Comparison of ENCODE assay signal across 16 mouse cellular contexts in the genomic region with DNA sequence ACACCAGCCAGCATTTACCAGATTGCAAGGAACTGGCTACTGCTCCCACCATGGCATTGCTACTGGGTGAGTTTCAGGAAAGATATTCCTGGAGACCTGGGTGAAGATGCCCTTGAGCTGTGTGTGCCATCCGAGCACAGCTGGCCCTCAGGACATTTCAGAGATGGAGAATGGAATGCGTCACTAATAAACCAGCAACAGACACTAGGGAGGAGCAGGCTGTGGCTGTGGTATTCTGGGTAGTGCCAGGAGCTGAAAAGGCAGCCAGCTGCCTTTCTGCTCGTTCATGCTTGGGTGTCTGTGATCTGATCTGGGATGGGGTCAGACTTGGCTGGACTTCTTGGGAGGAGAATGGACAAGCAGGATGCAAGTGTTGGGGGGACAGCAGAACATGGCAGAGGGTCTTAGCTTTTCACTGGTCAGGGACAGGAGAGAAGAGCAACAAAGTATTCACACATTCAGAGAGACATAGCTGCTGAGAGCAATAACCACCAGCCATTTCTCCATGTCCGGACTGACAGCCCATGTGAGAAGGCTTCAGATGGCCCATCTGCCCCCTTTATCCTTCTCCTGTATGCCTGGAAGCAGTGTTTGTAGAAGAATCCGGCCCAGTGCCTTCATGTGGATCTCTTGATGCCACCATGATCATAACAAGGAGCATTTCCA. TPM values are rescaled to one million over a fixed set of nuclear protein-coding genes. Genes with fewer than 3 reads are reported as not detected.
DNase-seq lines count a peak whose midpoint lies in the region; ATAC-seq lines count a peak whose summit lies in the region.
"Had no signal": no experiment of that assay in that cellular context is flagged by ENCODE, and none has a peak within 500 bp of the region (broad histone marks: within the 10 kb centered on the region; RNA-seq: fewer than 3 reads in every experiment).

No protein-coding gene starts in this region.

- WGBS in forebrain, embryonic 13.5 days, result 45% methylated on average over 5 of the region's 5 CpGs
- 65% methylated on average over 5 of the region's 5 CpGs for WGBS in forebrain, embryonic 11.5 days
- WGBS in neural tube, embryonic 13.5 days, result 55% methylated on average over 5 of the region's 5 CpGs
- WGBS in neural tube, embryonic 15.5 days, result 39% methylated on average over 5 of the region's 5 CpGs

- H3K27ac ChIP-seq in forebrain, embryonic 13.5 days, result peak overlapping the region; percentile 82
- no peak overlapping the region for H3K27ac ChIP-seq in forebrain, embryonic 11.5 days (ENCODE audit: low read depth, low read length)
- H3K27ac ChIP-seq in neural tube, embryonic 13.5 days (replicated peaks), result peak overlapping the region; percentile 76
- peak overlapping the region; percentile 69 for H3K27ac ChIP-seq in neural tube, embryonic 15.5 days (replicated peaks)
- H3K27ac ChIP-seq: heart, embryonic 10.5 days; liver, embryonic 13.5 days had no signal

- DNase-seq in forebrain, embryonic 11.5 days (ENCODE audit: low spot score), result no peak
- DNase-seq in neural tube, embryonic 10.5 days (ENCODE audit: extremely low spot score, low spot score), result no peak
- DNase-seq in layer of hippocampus, postnatal 10 days (ENCODE audit: low spot score in 2 of 2), result peak; percentile 61 to 65
- no peak for DNase-seq in adrenal gland, postnatal 4 days (ENCODE audit: low spot score in 2 of 2)
- DNase-seq: cerebellum, adult 11 months; gastrocnemius, postnatal 10 days; liver, embryonic 13.5 days; lung, postnatal 14 days had no signal

- no peaks in the 10 kb centered on the region for H3K36me3 ChIP-seq in forebrain, embryonic 13.5 days (ENCODE audit: poor library complexity, severe bottlenecking)
- H3K36me3 ChIP-seq in forebrain, embryonic 11.5 days (ENCODE audit: control insufficient read depth, insufficient read depth, low read length), result no peaks in the 10 kb centered on the region
- no peaks in the 10 kb centered on the region for H3K36me3 ChIP-seq in neural tube, embryonic 13.5 days
- H3K36me3 ChIP-seq in neural tube, embryonic 15.5 days, result no peaks in the 10 kb centered on the region
- H3K36me3 ChIP-seq: G1E; heart, embryonic 10.5 days; liver, embryonic 13.5 days had no signal

- H3K9me3 ChIP-seq in forebrain, embryonic 13.5 days (replicated peaks), result no peaks in the 10 kb centered on the region
- H3K9me3 ChIP-seq in forebrain, embryonic 11.5 days (ENCODE audit: control insufficient read depth, low read length), result no peaks in the 10 kb centered on the region
- H3K9me3 ChIP-seq in neural tube, embryonic 13.5 days, result no peaks in the 10 kb centered on the region
- H3K9me3 ChIP-seq in neural tube, embryonic 15.5 days (replicated peaks), result no peaks in the 10 kb centered on the region
- H3K9me3 ChIP-seq: heart, embryonic 10.5 days; liver, embryonic 13.5 days had no signal

- no peak overlapping the region for H3K4me3 ChIP-seq in forebrain, embryonic 13.5 days
- no peak overlapping the region for H3K4me3 ChIP-seq in forebrain, embryonic 11.5 days (ENCODE audit: low read depth, low read length)
- no peak overlapping the region for H3K4me3 ChIP-seq in neural tube, embryonic 13.5 days
- no peak overlapping the region for H3K4me3 ChIP-seq in neural tube, embryonic 15.5 days (replicated peaks)
- H3K4me3 ChIP-seq: erythroblast, embryonic 14.5 days; heart, embryonic 10.5 days; liver, embryonic 13.5 days had no signal

- H3K4me2 ChIP-seq in forebrain, embryonic 13.5 days, result peak overlapping the region; percentile 37
- no peak overlapping the region for H3K4me2 ChIP-seq in forebrain, embryonic 11.5 days (ENCODE audit: low read depth, low read length, severe bottlenecking)
- no peak overlapping the region for H3K4me2 ChIP-seq in neural tube, embryonic 13.5 days
- 0 out of 2 replicates have a peak overlapping the region, but pooled peaks have one; percentile 7 for H3K4me2 ChIP-seq in neural tube, embryonic 15.5 days
- H3K4me2 ChIP-seq: liver, embryonic 13.5 days had no signal

- ATAC-seq in forebrain, embryonic 13.5 days, result no peak; the same call in 1 of the 2 replicates
- no peak for ATAC-seq in forebrain, embryonic 11.5 days (replicated peaks; ENCODE audit: low FRiP score)
- ATAC-seq in neural tube, embryonic 13.5 days (ENCODE audit: low read depth), result no peak
- no peak for ATAC-seq in neural tube, embryonic 15.5 days (ENCODE audit: low FRiP score)
- ATAC-seq in erythroid progenitor cell, adult 5-6 weeks (replicated peaks; ENCODE audit: low FRiP score, poor library complexity, severe bottlenecking), result no peak

- H3K27me3 ChIP-seq in forebrain, embryonic 13.5 days, result peaks cover 72% of the 10 kb centered on the region
- 0 out of 2 replicates have a peak, but pooled peaks cover 2% of the 10 kb centered on the region for H3K27me3 ChIP-seq in forebrain, embryonic 11.5 days (ENCODE audit: control insufficient read depth, insufficient read depth, low read length)
- H3K27me3 ChIP-seq in neural tube, embryonic 13.5 days, result no peaks in the 10 kb centered on the region
- H3K27me3 ChIP-seq in neural tube, embryonic 15.5 days (replicated peaks), result peaks cover 2% of the 10 kb centered on the region; the same call in 1 of the 2 replicates
- H3K27me3 ChIP-seq: liver, embryonic 13.5 days had no signal

- H3K9ac ChIP-seq in forebrain, embryonic 13.5 days, result no peak overlapping the region
- no peak overlapping the region for H3K9ac ChIP-seq in forebrain, embryonic 11.5 days (ENCODE audit: low read length)
- H3K9ac ChIP-seq in neural tube, embryonic 13.5 days, result no peak overlapping the region
- no peak overlapping the region for H3K9ac ChIP-seq in neural tube, embryonic 15.5 days (replicated peaks)
- H3K9ac ChIP-seq: liver, embryonic 13.5 days had no signal

- peaks cover 14% of the 10 kb centered on the region for H3K4me1 ChIP-seq in forebrain, embryonic 13.5 days
- H3K4me1 ChIP-seq in forebrain, embryonic 11.5 days (replicated peaks; ENCODE audit: control insufficient read depth, insufficient read depth, low read length), result no peaks in the 10 kb centered on the region; the same call in 1 of the 2 replicates
- H3K4me1 ChIP-seq in neural tube, embryonic 13.5 days (replicated peaks), result peaks cover 17% of the 10 kb centered on the region
- H3K4me1 ChIP-seq in neural tube, embryonic 15.5 days, result peaks cover 20% of the 10 kb centered on the region
- H3K4me1 ChIP-seq: liver, embryonic 13.5 days had no signal

RNA-seq across cellular contexts. Expression of gene Card11, which starts 60.0 kb away (rescaled TPM):
- not detected in 2 replicates for polyA plus RNA-seq in forebrain, embryonic 13.5 days (2015; fragmentation: Nextera tagmentation; extraction: Ambion mirVana)
- polyA plus RNA-seq in forebrain, embryonic 11.5 days (2014; fragmentation: Nextera tagmentation; extraction: Ambion mirVana), result 0.23 TPM in 1 of 2 replicates, not detected in the other
- polyA plus RNA-seq in neural tube, embryonic 13.5 days (2015; fragmentation: Nextera tagmentation; extraction: Ambion mirVana), result 0.25 and 0.66 TPM in 2 replicates
- under 1 TPM; 0.21 to 0.36 TPM for total RNA-seq in layer of hippocampus, postnatal 10 days (2021)
- 0.26 and 0.84 TPM in 2 replicates for polyA plus RNA-seq in neural tube, embryonic 15.5 days (2015; fragmentation: Nextera tagmentation; extraction: Ambion mirVana)
- under 1 TPM; 0.50 to 0.51 TPM for total RNA-seq in adrenal gland, postnatal 4 days (2021)
- 1.7 and 1.8 TPM in 2 replicates for total RNA-seq in erythroid progenitor cell, adult 5-6 weeks (2015; ENCODE audit: low replicate concordance)
- total RNA-seq in erythroid progenitor cell, adult 5-6 weeks (2017; ENCODE audit: low replicate concordance), result 1.3 and 2.3 TPM in 2 replicates
- total RNA-seq: G1E had no signal
- polyA plus RNA-seq: C2C12, G1E had no signal

Comparison
In these comparisons a context has a peak if more than half of its experiments do, and no peak if none do; other contexts are left out.
1. H3K4me2 ChIP-seq: peak in forebrain, embryonic 13.5 days (single experiment) and neural tube, embryonic 15.5 days (single experiment); none in forebrain, embryonic 11.5 days (single experiment) and neural tube, embryonic 13.5 days (single experiment).
2. DNase-seq: peak in layer of hippocampus, postnatal 10 days (2 of 2); none in forebrain, embryonic 11.5 days (single experiment), neural tube, embryonic 10.5 days (single experiment) and adrenal gland, postnatal 4 days (0 of 2).